Mouse (Mus musculus) kidney, embryonic 14.5 days (tissue): ENCODE measurements around the gene Fyttd1. TPM values are rescaled to one million over a fixed set of nuclear protein-coding genes. Genes with fewer than 3 reads are reported as not detected.
A peak's percentile ranks its signal among the peaks of the same experiment; 100 is the strongest.

Experiments used
- ATAC-seq: fragments of 200-750 bp; cut with Nextera tagmentation; 2 replicates; pipeline ENCODE4 v1.8.0; 2017; ENCODE audit warnings: moderate number of reproducible peaks, mild to moderate bottlenecking, moderate TSS enrichment, moderate library complexity; ENCODE audit not compliant: low FRiP score, low TSS enrichment
- H3K27ac ChIP-seq: fragments of 300-500 bp; sonication (generic); 2 replicates; pipeline ENCODE4 v1.5.1; 2014; ENCODE audit warnings: low read depth, mild to moderate bottlenecking, low read length, moderate library complexity, mixed read lengths
- H3K27me3 ChIP-seq: fragments of 300-500 bp; sonication (generic); 2 replicates; pipeline ENCODE4 v1.6.1; 2014; ENCODE audit warnings: mild to moderate bottlenecking, low read length; ENCODE audit not compliant: control insufficient read depth, insufficient read depth
- H3K36me3 ChIP-seq: fragments of 300-500 bp; sonication (generic); 2 replicates; pipeline ENCODE4 v1.6.1; 2014; ENCODE audit warnings: low read length, mixed read lengths; ENCODE audit not compliant: control insufficient read depth, insufficient read depth
- H3K4me1 ChIP-seq: fragments of 300-500 bp; sonication (generic); 2 replicates; pipeline ENCODE4 v1.6.1; 2014; ENCODE audit warnings: low read length, mixed read lengths; ENCODE audit not compliant: control insufficient read depth, insufficient read depth
- H3K4me2 ChIP-seq: fragments of 300-500 bp; sonication (generic); replicated peaks from 2 replicates; pipeline ENCODE4 v1.6.1; 2014; ENCODE audit warnings: low read depth, mild to moderate bottlenecking, low read length
- H3K4me3 ChIP-seq: fragments of 300-500 bp; sonication (generic); 2 replicates; pipeline ENCODE4 v1.5.1; 2014; ENCODE audit warnings: mild to moderate bottlenecking, low read length
- H3K9ac ChIP-seq: fragments of 300-500 bp; sonication (generic); 2 replicates; pipeline ENCODE4 v1.6.1; 2014; ENCODE audit warnings: low read depth, mild to moderate bottlenecking, low read length, moderate library complexity
- H3K9me3 ChIP-seq: fragments of 300-500 bp; sonication (generic); 2 replicates; pipeline ENCODE4 v1.6.1; 2016; ENCODE audit warnings: low read length; ENCODE audit not compliant: control insufficient read depth
- WGBS: fragments of 180-500 bp; shearing (Covaris S2); extraction: QIAGEN DNeasy Blood & Tissue Kit; methylation state at CpG from one replicate; pipeline ENCODE4 v1.1.7; 2014; 5-methylcytosine and 5-hydroxymethylcytosine counted together
- polyA plus RNA-seq: library from polyadenylated mRNA; unstranded; fragments of >200 nt; fragmentation: Nextera tagmentation; extraction: Ambion mirVana; gene quantifications from 2 replicates; pipeline ENCODE4 v1.2.1, GENCODE M21; 2014

Fyttd1 gene
- polyA plus RNA-seq, 1 experiment from 2014 or later = 155 TPM

GRCm38 (mm10) chr16:32948016-32948415, 70.7 kb downstream of the Fyttd1 start:
- WGBS = 56% methylated on average over 8 of the region's 8 CpGs

GRCm38 (mm10) chr16:32948656-32949055, 71.4 kb downstream of the Fyttd1 start:
- no peak for ATAC-seq

More at GRCm38 (mm10) chr16:32948016-32948415, 70.7 kb downstream of the Fyttd1 start:
- 0 out of 2 replicates have a peak, but pooled peaks cover 5% of the 10 kb centered on the region for H3K4me1 ChIP-seq
- no peaks in the 10 kb centered on the region for H3K9me3 ChIP-seq
- H3K9ac ChIP-seq = no peak overlapping the region
- no peaks in the 10 kb centered on the region for H3K36me3 ChIP-seq
- no peak overlapping the region for H3K4me2 ChIP-seq
- no peaks in the 10 kb centered on the region for H3K27me3 ChIP-seq
- H3K27ac ChIP-seq = no peak overlapping the region
- peak; percentile 62; the same call in 1 of the 2 replicates for ATAC-seq
- H3K4me3 ChIP-seq = no peak overlapping the region

GRCm38 (mm10) chr16:32949281-32949680, 72.0 kb downstream of the Fyttd1 start:
- Histone ChIP-seq H3K4me2 (no peak overlapping the region), H3K27ac (no peak overlapping the region), H3K4me3 (no peak overlapping the region), H3K9me3 (no peaks in the 10 kb centered on the region), H3K27me3 (no peaks in the 10 kb centered on the region), H3K9ac (no peak overlapping the region), H3K36me3 (no peaks in the 10 kb centered on the region; the same call in 1 of the 2 replicates), H3K4me1 (0 out of 2 replicates have a peak, but pooled peaks cover 5% of the 10 kb centered on the region)
- no peak for ATAC-seq

More at GRCm38 (mm10) chr16:32948656-32949055, 71.4 kb downstream of the Fyttd1 start:
- 0 out of 2 replicates have a peak, but pooled peaks cover 5% of the 10 kb centered on the region for H3K4me1 ChIP-seq
- H3K36me3 ChIP-seq = no peaks in the 10 kb centered on the region; the same call in 1 of the 2 replicates
- no peaks in the 10 kb centered on the region for H3K27me3 ChIP-seq
- H3K4me3 ChIP-seq = no peak overlapping the region
- H3K9ac ChIP-seq = no peak overlapping the region
- WGBS = 89% methylated on average over 5 of the region's 5 CpGs
- no peak overlapping the region for H3K27ac ChIP-seq
- H3K9me3 ChIP-seq = no peaks in the 10 kb centered on the region
- H3K4me2 ChIP-seq = no peak overlapping the region

- Histone ChIP-seq H3K4me2 (no peak overlapping the region), H3K9ac (no peak overlapping the region), H3K27me3 (no peaks in the 10 kb centered on the region), H3K27ac (no peak overlapping the region), H3K36me3 (peaks cover 9% of the 10 kb centered on the region; the same call in 1 of the 2 replicates), H3K4me1 (0 out of 2 replicates have a peak, but pooled peaks cover 5% of the 10 kb centered on the region), H3K9me3 (no peaks in the 10 kb centered on the region), H3K4me3 (no peak overlapping the region)
- WGBS = 89% methylated on average over 2 of the region's 2 CpGs
- no peak for ATAC-seq
Observed at GRCm38 (mm10) chr16:32951074-32951473, 73.8 kb downstream of the Fyttd1 start.

GRCm38 (mm10) chr16:32953806-32954205, 76.5 kb downstream of the Fyttd1 start:
- Histone ChIP-seq H3K9ac (no peak overlapping the region), H3K9me3 (no peaks in the 10 kb centered on the region), H3K36me3 (peaks cover 10% of the 10 kb centered on the region; the same call in 1 of the 2 replicates), H3K27me3 (no peaks in the 10 kb centered on the region), H3K4me1 (no peaks in the 10 kb centered on the region), H3K4me2 (no peak overlapping the region), H3K27ac (no peak overlapping the region), H3K4me3 (no peak overlapping the region)
- ATAC-seq = no peak
- WGBS = 76% methylated on average over 5 of the region's 5 CpGs

- Histone ChIP-seq H3K27ac (no peak overlapping the region), H3K9ac (no peak overlapping the region), H3K4me3 (no peak overlapping the region), H3K4me2 (no peak overlapping the region), H3K4me1 (no peaks in the 10 kb centered on the region), H3K36me3 (peaks cover 11% of the 10 kb centered on the region), H3K9me3 (no peaks in the 10 kb centered on the region), H3K27me3 (no peaks in the 10 kb centered on the region)
- no peak for ATAC-seq
- WGBS = 46% methylated on average over 6 of the region's 6 CpGs
Observed at GRCm38 (mm10) chr16:32954304-32954703, 77.0 kb downstream of the Fyttd1 start.

- H3K9ac ChIP-seq = no peak overlapping the region
- H3K4me3 ChIP-seq = no peak overlapping the region
- H3K9me3 ChIP-seq = no peaks in the 10 kb centered on the region
- no peak for ATAC-seq
- peaks cover 37% of the 10 kb centered on the region for H3K36me3 ChIP-seq
- no peaks in the 10 kb centered on the region for H3K27me3 ChIP-seq
- no peaks in the 10 kb centered on the region for H3K4me1 ChIP-seq
- no peak overlapping the region for H3K27ac ChIP-seq
- WGBS = 70% methylated on average over 5 of the region's 5 CpGs
- no peak overlapping the region for H3K4me2 ChIP-seq
Observed at GRCm38 (mm10) chr16:32956889-32957288, 79.6 kb downstream of the Fyttd1 start.

Other genes with a start within 250 kb of the Fyttd1 start
- 10.7 and 11.0 TPM in 2 replicates for gene Tnk2, start 233.6 kb upstream of the Fyttd1 start, polyA plus RNA-seq
- 0.27 TPM in 1 of 2 replicates, not detected in the other for gene Muc4, start 141.6 kb upstream of the Fyttd1 start, polyA plus RNA-seq
- 2.3 and 3.3 TPM in 2 replicates for gene Muc20, start 80.1 kb upstream of the Fyttd1 start, polyA plus RNA-seq
- gene Smbd1, start 67.0 kb upstream of the Fyttd1 start, polyA plus RNA-seq = not detected in 2 replicates
- gene Rubcn, start 266 bp downstream of the Fyttd1 start, polyA plus RNA-seq = 12.1 and 15.2 TPM in 2 replicates
- gene Lrch3, start 36.6 kb downstream of the Fyttd1 start, polyA plus RNA-seq = 19.7 and 32.7 TPM in 2 replicates
- gene Iqcg, start 178.7 kb downstream of the Fyttd1 start, polyA plus RNA-seq = 5.1 and 5.6 TPM in 2 replicates
- gene Rpl35a, start 179.0 kb downstream of the Fyttd1 start, polyA plus RNA-seq = 1,051 and 1,546 TPM in 2 replicates
- gene Lmln, start 185.0 kb downstream of the Fyttd1 start, polyA plus RNA-seq = 1.5 and 5.0 TPM in 2 replicates